Mouse (Mus musculus) CH12F3 (cell line): ENCODE results near the gene Set.
"Not testable (repeated sequence)": the region's sequence is repeated elsewhere in the genome, so short reads cannot be mapped to it uniquely, and the experiment has no call there.

Source experiments
- in situ Hi-C: fragments of 300-500 bp; cut with MboI; formaldehyde crosslinking; loops from 2 replicates; pipeline ENCODE4 v1.14.3; 2020; ENCODE audit warnings: low sequenced_read_pairs

Gene Set

DNA sequence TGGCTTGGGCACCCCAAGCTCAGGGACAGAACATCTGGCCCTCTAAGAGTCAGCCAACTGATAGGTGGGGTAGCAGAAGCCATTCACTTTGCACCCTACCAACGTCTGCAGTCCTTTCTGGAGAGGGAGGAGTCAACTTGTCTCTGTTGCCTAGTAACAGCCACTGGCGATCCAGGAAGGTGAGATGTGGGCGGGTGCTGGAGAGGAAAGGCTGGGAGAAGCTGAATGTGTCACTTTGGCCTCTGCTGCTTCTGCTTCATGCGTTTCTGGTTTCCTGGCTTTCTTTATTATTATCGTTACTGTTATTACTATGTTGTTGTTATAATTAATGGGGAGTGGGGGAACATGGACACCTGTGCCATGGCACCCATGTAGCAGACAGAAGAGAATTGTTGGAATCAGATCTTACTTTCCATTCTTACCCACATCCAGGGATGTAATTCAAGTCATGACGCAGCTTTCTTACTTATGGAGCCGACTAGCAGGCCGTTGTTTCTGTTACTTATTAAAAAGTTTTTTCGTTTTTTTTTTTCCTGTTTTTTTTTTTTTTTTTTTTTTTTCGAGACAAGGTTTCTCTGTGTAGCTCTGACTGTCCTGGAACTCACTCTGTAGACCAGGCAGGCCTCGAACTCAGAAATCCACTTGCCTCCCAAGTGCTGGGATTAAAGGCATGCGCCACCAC is at the start of gene Set:
Gene Set (plus strand): TSS at position 156 of the 682 bp plus-strand sequence.
- in situ Hi-C loops: no loop called here

GRCm38 (mm10) chr2:30009101-30009500 is 48.1 kb upstream of the Set start:
- in situ Hi-C loops: no loop called here

DNA sequence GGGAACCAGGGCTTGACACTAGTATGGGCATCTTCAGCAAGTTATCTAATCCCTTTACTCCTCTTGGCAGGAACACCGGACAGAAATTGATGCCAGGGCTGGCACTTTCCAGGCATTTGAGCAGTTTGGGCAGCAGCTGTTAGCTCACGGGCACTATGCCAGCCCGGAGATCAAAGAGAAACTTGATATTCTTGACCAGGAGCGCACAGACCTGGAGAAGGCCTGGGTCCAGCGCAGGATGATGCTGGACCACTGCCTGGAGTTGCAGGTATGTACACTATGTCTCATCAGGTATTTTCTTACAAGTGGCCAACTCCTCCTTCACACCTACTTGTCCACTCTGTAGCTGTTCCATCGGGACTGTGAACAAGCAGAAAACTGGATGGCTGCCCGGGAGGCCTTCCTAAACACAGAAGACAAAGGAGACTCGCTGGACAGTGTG is 46.3 kb upstream of the Set start:
- in situ Hi-C loops: no loop called here

DNA sequence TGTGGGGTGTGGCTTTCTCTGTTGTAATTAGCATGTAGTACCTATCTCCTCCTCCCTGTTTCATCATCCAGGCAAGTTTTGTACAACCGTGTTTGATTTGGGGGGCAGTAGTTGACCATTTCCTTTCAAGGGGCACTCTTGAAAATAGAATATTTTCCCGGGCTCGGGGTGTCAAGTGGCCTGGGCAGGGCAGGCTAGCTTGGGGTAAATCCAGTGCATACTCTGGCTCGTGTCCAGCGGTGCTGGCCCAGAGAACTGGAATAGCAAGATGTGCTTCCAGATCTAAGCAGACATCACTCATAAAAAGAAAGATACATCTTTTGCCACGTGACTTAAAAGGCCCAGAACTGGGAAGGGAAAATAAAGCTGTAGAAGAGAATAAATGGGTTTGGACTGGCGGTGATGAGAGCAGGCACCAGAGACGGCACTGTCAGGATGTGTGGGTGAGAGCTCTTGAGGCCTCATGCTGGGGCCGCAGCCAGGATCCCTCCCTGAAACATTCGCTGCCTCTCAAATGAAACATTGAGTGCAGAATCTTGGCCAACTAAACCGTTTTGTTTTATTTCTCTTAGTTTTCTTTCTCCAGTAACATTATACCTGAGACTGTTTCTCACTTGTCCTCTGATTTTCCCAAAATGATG is 42.7 kb upstream of the Set start:
- in situ Hi-C loops: no loop called here

- in situ Hi-C loops: no loop called here
Measured at GRCm38 (mm10) chr2:30025454-30025853, 31.7 kb upstream of the Set start.

DNA sequence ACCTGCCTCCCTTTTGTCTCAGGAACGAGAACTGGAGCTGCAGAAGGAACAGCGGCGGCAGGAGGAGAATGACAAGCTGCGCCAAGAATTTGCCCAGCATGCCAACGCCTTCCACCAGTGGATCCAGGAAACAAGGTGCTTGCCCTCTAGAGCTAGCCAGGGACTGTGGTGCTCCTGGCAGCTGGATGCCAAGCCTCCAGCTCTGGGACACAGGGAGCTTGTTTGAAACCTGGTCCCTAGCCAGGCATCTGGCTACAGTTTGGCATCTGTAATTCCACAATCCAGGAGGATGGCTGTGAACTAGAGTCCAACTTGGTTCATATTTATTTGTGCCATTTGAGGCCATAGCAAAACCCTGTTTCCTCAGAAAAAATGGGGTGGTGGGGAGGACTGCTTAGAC is 30.2 kb upstream of the Set start:
- in situ Hi-C loops: no loop called here

DNA sequence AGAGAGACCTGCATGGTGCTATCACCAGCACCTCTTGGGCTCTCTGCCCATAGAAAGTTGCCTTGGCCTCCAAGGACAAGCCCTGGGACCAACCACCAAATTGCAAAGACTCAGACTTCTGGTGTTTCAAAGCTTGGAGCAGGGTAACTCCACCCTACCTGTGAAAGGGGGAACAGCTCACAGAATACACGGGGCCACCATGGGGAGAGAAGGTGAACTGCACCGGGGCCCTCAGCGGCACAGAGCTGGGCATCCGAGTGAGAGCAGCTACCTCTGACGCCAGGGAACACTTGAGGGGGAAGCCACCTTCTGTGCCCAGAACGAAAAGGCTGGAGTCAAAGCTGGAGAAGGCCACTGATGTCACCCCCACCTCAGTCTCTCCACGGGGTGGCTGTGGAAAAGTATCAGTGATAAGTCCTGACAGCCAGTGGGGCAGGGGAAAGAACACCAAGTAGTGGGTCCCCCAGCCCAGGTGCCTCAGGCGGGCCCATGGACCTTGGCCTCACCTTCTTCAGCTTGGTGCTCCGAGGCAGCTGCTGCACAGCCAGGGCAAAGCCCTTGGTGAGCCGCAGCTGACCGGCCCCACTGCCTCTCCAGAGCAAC is 24.8 kb upstream of the Set start:
- in situ Hi-C loops: no loop called here

GRCm38 (mm10) chr2:30032957-30033356 is 24.2 kb upstream of the Set start:
- in situ Hi-C loops: no loop called here

DNA sequence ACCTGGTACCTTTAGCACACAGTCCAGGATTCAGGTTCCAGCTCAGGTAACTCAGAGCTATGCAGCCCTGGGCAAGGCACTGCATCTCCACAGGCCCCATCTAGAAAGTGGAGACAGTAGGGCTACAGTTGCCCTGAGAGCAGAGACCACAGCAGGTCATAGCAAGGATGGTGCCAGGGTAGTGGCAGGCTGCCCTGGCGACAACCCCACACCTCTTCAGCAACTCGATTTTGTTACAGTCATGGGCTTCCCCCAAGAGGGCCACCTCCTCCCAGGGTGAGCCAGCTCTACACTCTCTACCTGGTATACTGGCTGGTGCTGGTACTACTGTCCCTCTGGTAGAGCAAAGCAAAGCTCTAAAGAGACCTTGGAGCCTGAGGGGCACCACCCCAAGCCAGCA is 19.4 kb upstream of the Set start:
- in situ Hi-C loops: no loop called here

DNA sequence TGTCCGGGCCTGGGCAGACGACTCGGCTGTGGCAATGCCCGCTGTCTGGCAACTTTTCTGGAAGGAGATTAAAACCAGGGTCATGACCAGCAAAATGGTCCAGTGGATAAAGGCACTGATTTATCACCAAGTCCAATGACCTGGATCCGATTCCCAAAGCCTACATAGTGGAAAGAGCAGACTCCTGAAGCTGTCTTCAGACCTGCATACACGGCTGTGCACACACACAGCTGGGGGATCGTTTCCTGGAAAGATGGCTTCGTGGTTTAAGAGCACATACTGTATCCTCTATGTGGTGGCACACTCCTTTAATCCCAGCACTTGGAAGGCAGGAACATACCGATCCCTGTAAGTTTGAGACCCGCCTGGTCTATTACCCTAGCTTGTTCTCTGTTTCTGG is 18.8 kb upstream of the Set start:
- in situ Hi-C loops: no loop called here

DNA sequence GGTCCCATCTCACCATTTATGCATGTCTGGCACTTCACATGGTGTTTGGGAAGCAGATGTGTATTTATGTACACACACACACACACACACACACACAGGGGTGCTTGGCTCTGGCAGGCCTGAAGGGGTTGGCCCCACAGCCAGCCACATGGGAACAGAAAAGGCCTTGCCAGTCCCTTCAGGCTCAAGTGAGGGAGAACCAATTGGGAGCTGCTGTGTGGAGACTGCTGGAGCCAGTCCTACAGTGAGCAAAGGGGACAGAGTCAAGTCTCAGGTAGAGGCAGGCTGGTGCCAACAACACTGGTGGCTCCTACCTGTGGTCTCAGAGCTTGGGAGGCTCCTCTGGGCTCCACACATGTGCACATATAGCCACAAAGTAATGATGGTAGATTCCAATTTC is 17.5 kb upstream of the Set start:
- in situ Hi-C loops: no loop called here

GRCm38 (mm10) chr2:30042445-30042844 is 14.7 kb upstream of the Set start:
- in situ Hi-C loops: no loop called here

GRCm38 (mm10) chr2:30044550-30044949 is 12.6 kb upstream of the Set start:
- in situ Hi-C loops: no loop called here

DNA sequence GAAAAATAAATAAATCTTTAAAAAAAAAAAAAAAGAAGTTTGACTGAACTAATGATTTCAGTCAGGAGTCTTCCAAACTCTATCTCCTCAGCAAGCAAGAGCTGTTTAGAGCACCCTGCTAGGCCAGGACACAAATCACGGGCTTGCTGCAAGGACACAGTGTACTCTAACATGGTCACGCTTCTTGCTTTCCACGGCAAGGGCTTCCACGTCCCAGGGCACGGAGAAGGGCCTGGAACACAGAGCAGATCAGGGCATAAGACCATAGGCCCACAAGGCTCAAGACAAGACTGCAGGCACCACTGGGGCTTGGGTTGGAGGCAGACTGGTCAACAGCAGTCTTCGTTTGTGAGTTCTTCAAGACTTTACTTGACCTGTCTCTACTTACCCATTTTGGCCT is 10.1 kb upstream of the Set start:
- in situ Hi-C loops: no loop called here

- in situ Hi-C loops: no loop called here
Measured at GRCm38 (mm10) chr2:30048101-30048501, 9.1 kb upstream of the Set start.

- in situ Hi-C loops: no loop called here
Measured at GRCm38 (mm10) chr2:30048699-30049388, 8.3 kb upstream of the Set start, which contains the start of gene Wdr34. Gene Wdr34, minus strand, starts transcription at chr2:30048881.

DNA sequence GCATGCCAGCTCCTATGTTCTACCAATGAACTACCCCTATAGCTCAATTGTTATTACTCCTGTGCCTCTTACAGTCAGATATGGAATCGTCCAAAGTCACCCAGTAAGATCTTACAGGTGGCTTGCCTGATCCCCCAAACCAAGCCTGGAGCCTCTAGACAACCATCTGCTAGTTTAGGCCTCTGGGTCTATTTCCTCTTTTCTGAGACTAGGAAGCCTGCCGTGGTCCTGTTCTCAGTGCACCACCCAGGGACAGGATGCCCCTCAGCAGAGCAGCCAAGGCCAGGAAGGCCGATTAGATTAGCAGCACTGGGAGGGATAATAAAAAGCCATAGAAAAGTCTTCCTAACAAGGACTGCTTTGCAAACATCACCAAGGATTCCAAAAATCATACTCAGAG is 7.3 kb upstream of the Set start:
- in situ Hi-C loops: no loop called here

DNA sequence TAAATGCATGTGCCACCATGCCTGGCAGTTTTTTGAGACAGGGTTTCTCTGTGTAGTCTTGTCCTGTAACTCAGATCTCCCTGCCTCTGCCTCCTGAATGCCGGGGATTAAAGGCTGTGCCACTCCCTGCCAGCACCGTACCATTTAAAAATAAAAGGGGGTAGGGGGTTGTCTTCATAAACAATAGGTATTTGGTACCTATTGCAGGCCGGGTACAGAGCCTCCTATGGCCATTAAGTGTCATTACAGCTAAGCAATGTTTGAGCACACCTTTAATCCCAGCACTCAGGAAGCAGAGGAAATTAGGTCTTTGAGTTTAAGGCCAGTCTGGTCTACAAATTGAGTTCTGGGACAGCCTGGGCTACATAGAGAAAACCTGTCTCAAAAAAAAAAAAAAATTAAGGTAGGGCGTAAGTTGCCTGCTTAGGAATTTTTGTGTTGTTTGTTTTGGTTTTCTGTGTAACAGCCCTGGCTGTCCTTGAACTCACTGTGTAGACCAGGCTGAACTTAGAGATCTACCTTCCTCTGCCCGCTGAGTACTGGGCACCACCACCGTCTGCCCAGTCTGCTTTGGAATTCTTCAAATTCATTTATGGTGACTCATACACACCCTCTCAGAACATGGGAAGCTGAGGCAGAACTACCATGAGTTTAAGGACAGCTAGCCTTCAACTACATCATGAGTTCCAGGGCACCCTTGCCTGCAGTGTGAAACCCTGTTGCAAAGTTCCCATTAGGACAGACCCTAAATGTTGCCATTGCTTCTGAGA is 5.0 kb upstream of the Set start:
- in situ Hi-C loops: no loop called here

DNA sequence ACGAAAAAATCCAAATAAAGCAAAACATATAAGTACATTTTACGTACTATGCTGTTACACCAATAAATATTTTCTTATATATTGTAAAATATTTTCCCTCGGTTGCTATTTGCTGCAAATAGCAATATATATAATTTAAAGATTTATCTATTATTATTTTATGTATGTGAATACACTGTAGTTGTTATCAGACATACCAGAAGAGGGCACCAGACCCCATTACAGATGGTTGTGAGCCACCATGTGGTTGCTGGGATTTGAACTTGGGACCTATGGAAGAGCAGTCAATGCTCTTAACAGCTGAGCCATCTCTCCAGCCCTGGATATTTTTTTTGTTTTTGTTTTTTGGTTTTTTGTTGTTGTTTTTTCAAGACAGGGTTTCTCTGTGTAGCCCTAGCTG is 1.9 kb upstream of the Set start:
- in situ Hi-C loops: not testable (repeated sequence)

GRCm38 (mm10) chr2:30056736-30057135 is 442 bp upstream of the Set start:
- in situ Hi-C loops: no loop called here

- in situ Hi-C loops: no loop called here
Measured at GRCm38 (mm10) chr2:30058418-30058817, 1.2 kb downstream of the Set start.
